Comparison of ENCODE assay signal across 9 mouse cellular contexts in the genomic region with DNA sequence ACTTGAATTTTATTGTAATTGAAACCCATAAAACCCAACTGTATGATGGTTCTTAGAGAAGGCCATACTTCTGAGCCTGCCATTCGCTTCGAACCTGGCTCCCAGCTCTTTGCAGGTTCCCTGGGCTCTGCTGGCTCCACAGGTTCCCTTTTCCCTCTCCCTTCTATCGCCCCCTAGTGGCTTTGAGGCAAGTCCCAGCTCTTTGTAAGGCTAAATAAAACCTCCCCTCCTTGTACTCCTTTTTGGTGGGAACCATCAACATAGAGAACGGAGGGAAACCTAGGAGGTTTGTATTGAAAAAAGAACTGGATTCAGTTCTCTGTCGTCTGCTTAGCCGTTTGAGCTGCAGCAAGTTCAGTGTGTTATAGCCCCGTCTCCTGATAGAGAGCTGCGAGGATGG.
A peak's percentile ranks its signal among the peaks of the same experiment; 100 is the strongest.
DNase-seq lines count a peak whose midpoint lies in the region; ATAC-seq and TF ChIP-seq lines count a peak whose summit lies in the region.
"Had no signal": no experiment of that assay in that cellular context is flagged by ENCODE, and none has a peak within 500 bp of the region (broad histone marks: within the 10 kb centered on the region; RNA-seq: fewer than 3 reads in every experiment).

No protein-coding gene starts in this region.

- H3K4me1 ChIP-seq in intestine, postnatal 0 days (replicated peaks; ENCODE audit: control insufficient read depth, insufficient read depth, low read length), result no peaks in the 10 kb centered on the region
- no peaks in the 10 kb centered on the region for H3K4me1 ChIP-seq in intestine, embryonic 15.5 days (replicated peaks)
- no peaks in the 10 kb centered on the region for H3K4me1 ChIP-seq in lung, embryonic 14.5 days (ENCODE audit: insufficient read depth)
- no peaks in the 10 kb centered on the region for H3K4me1 ChIP-seq in intestine, embryonic 16.5 days (ENCODE audit: control insufficient read depth, insufficient read depth, low read length)

- 64% methylated on average over 8 of the region's 8 CpGs for WGBS in intestine, postnatal 0 days
- WGBS in intestine, embryonic 15.5 days, result 57% methylated on average over 8 of the region's 8 CpGs
- WGBS in lung, embryonic 14.5 days, result 55% methylated on average over 8 of the region's 8 CpGs
- WGBS in intestine, embryonic 16.5 days, result 64% methylated on average over 8 of the region's 8 CpGs

- H3K27me3 ChIP-seq in intestine, postnatal 0 days (replicated peaks; ENCODE audit: control insufficient read depth, insufficient read depth, low read length), result no peaks in the 10 kb centered on the region
- no peaks in the 10 kb centered on the region for H3K27me3 ChIP-seq in intestine, embryonic 15.5 days (replicated peaks)
- H3K27me3 ChIP-seq in lung, embryonic 14.5 days (ENCODE audit: insufficient read depth, low read length), result no peaks in the 10 kb centered on the region
- H3K27me3 ChIP-seq in intestine, embryonic 16.5 days (replicated peaks; ENCODE audit: control insufficient read depth, insufficient read depth, low read length), result no peaks in the 10 kb centered on the region

- H3K4me3 ChIP-seq in intestine, postnatal 0 days (ENCODE audit: low read depth, low read length), result no peak overlapping the region
- no peak overlapping the region for H3K4me3 ChIP-seq in intestine, embryonic 15.5 days (replicated peaks)
- no peak overlapping the region for H3K4me3 ChIP-seq in lung, embryonic 14.5 days (ENCODE audit: low read depth, low read length)
- H3K4me3 ChIP-seq in intestine, embryonic 16.5 days (ENCODE audit: low read length), result no peak overlapping the region

- DNase-seq in CD4-positive helper T cell, adult 2 months (ENCODE audit: low read depth, low spot score), result peak; percentile 45
- DNase-seq in MN1 (ENCODE audit: low spot score), result peak; percentile 13
- DNase-seq in embryo, embryonic 11.5 days (ENCODE audit: low read depth, low spot score), result peak; percentile 38
- DNase-seq in lung, embryonic 14.5 days, result peak; percentile 62
- DNase-seq in thymus, postnatal 14 days, result peak; percentile 70

- H3K27ac ChIP-seq in intestine, postnatal 0 days (ENCODE audit: low read depth, low read length), result no peak overlapping the region
- no peak overlapping the region for H3K27ac ChIP-seq in intestine, embryonic 15.5 days
- no peak overlapping the region for H3K27ac ChIP-seq in lung, embryonic 14.5 days (ENCODE audit: low read depth)
- no peak overlapping the region for H3K27ac ChIP-seq in intestine, embryonic 16.5 days (ENCODE audit: low read length)
- H3K27ac ChIP-seq: macrophage had no signal

- ATAC-seq in intestine, postnatal 0 days, result no peak
- ATAC-seq in intestine, embryonic 15.5 days, result no peak
- no peak for ATAC-seq in lung, embryonic 14.5 days (ENCODE audit: insufficient read depth)
- no peak for ATAC-seq in intestine, embryonic 16.5 days

- H3K9ac ChIP-seq in intestine, postnatal 0 days (ENCODE audit: low read depth, low read length), result no peak overlapping the region
- no peak overlapping the region for H3K9ac ChIP-seq in intestine, embryonic 15.5 days
- H3K9ac ChIP-seq in lung, embryonic 14.5 days, result no peak overlapping the region
- H3K9ac ChIP-seq in intestine, embryonic 16.5 days (ENCODE audit: low read depth, low read length), result no peak overlapping the region

- H3K4me2 ChIP-seq in intestine, postnatal 0 days (replicated peaks; ENCODE audit: low read depth), result no peak overlapping the region
- no peak overlapping the region for H3K4me2 ChIP-seq in intestine, embryonic 15.5 days (replicated peaks)
- H3K4me2 ChIP-seq in lung, embryonic 14.5 days, result no peak overlapping the region
- no peak overlapping the region for H3K4me2 ChIP-seq in intestine, embryonic 16.5 days (ENCODE audit: low read depth, low read length)

- peak; percentile 79 for TF ChIP-seq CTCF in intestine, postnatal 0 days (IDR thresholded peaks at IDR 0.05; ENCODE audit: low read depth)
- TF ChIP-seq CTCF in lung, embryonic 14.5 days (IDR thresholded peaks at IDR 0.05; ENCODE audit: low read depth), result peak; percentile 74

- no peaks in the 10 kb centered on the region for H3K36me3 ChIP-seq in intestine, postnatal 0 days (ENCODE audit: control insufficient read depth, insufficient read depth)
- H3K36me3 ChIP-seq in intestine, embryonic 15.5 days, result no peaks in the 10 kb centered on the region
- no peaks in the 10 kb centered on the region for H3K36me3 ChIP-seq in lung, embryonic 14.5 days (ENCODE audit: insufficient read depth)
- no peaks in the 10 kb centered on the region for H3K36me3 ChIP-seq in intestine, embryonic 16.5 days (ENCODE audit: control insufficient read depth, insufficient read depth, low read length)

- H3K9me3 ChIP-seq in intestine, postnatal 0 days (ENCODE audit: control insufficient read depth), result no peaks in the 10 kb centered on the region
- no peaks in the 10 kb centered on the region for H3K9me3 ChIP-seq in intestine, embryonic 15.5 days
- no peaks in the 10 kb centered on the region for H3K9me3 ChIP-seq in lung, embryonic 14.5 days (ENCODE audit: low read depth, low read length)
- H3K9me3 ChIP-seq in intestine, embryonic 16.5 days (ENCODE audit: control insufficient read depth, low read length), result no peaks in the 10 kb centered on the region

Comparison
In these comparisons a context has a peak if more than half of its experiments do, and no peak if none do; other contexts are left out.
1. DNase-seq: peak in every context shown above with its lines; median percentile 70 in thymus, postnatal 14 days; 62 in lung, embryonic 14.5 days; 45 in CD4-positive helper T cell, adult 2 months; 38 in embryo, embryonic 11.5 days; 13 in MN1.